In the genomic region with DNA sequence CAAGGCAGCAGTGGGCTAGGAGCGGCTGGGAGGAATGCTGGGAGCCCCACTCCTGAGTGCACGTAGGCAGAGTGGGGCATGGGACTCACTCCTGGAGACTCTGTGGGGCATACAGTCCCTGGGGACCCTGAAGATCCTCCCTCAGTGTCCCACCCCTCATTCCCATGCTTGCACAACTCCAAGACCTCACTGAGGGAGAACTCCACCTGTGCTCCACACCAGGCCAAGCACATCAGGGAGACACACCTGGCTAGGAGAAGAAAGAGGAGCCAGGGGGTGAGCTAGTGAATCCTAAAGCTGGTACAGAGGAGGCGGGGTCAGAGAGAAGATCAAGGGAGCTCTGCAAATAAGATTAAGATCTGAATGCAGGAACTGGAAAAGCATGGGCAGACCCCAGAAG, we compare ENCODE assay signal across 8 mouse cellular contexts.
DNase-seq lines count a peak whose midpoint lies in the region; ATAC-seq and TF ChIP-seq lines count a peak whose summit lies in the region.
"Not testable (repeated sequence)": the region's sequence is repeated elsewhere in the genome, so short reads cannot be mapped to it uniquely, and the experiment has no call there.

No protein-coding gene starts in this region.

- not testable (repeated sequence) for TF ChIP-seq CTCF in heart, adult 2 months (IDR thresholded peaks at IDR 0.05); kidney, adult 2 months (conservative IDR thresholded peaks at IDR 0.05; ENCODE audit: insufficient read depth, insufficient read length, low read depth, low read length)

- not testable (repeated sequence) for H3K4me2 ChIP-seq in forebrain, embryonic 11.5 days (ENCODE audit: low read depth, low read length, severe bottlenecking)

- H3K36me3 ChIP-seq in forebrain, embryonic 11.5 days (ENCODE audit: control insufficient read depth, insufficient read depth, low read length); heart, adult 2 months (ENCODE audit: control insufficient read depth, insufficient read depth, low read length); kidney, adult 2 months (ENCODE audit: control insufficient read depth, insufficient read depth, low read length): not testable (repeated sequence)

- not testable (repeated sequence) for H3K4me3 ChIP-seq in forebrain, embryonic 11.5 days (ENCODE audit: low read depth, low read length); heart, adult 2 months; kidney, adult 2 months (ENCODE audit: insufficient read depth, low read depth, low read length)

- not testable (repeated sequence) for H3K9me3 ChIP-seq in forebrain, embryonic 11.5 days (ENCODE audit: control insufficient read depth, low read length)

- peak; percentile 41 to 46 for DNase-seq in adrenal gland, adult 18-20 months (ENCODE audit: low spot score in 2 of 2)
- peak; percentile 5 for DNase-seq in forebrain, embryonic 11.5 days (ENCODE audit: low spot score)
- DNase-seq in heart, adult 2 months = peak; percentile 45 to 65
- peak; percentile 37 for DNase-seq in kidney, adult 2 months
- peak; percentile 27 to 35 for DNase-seq in left cerebral cortex, postnatal 25 days (ENCODE audit: low spot score in 2 of 2)
- peak; percentile 46 for DNase-seq in ovary, adult 18-20 months (ENCODE audit: low spot score)
- peak; percentile 48 for DNase-seq in testis, postnatal 10 days (ENCODE audit: low spot score)
- peak; percentile 71 for DNase-seq in urinary bladder, adult 2 months (ENCODE audit: low spot score)

- TF ChIP-seq EP300 in heart, adult 2 months (IDR thresholded peaks at IDR 0.05; ENCODE audit: insufficient read depth, low read depth, low read length) = not testable (repeated sequence)

- not testable (repeated sequence) for H3K4me1 ChIP-seq in forebrain, embryonic 11.5 days (replicated peaks; ENCODE audit: control insufficient read depth, insufficient read depth, low read length); heart, adult 2 months (ENCODE audit: control insufficient read depth, insufficient read depth, low read length); kidney, adult 2 months (ENCODE audit: control insufficient read depth, insufficient read depth, low read length)

- TF ChIP-seq POLR2A in heart, adult 2 months (IDR thresholded peaks at IDR 0.05; ENCODE audit: insufficient read depth, low read depth, low read length); kidney, adult 2 months (IDR thresholded peaks at IDR 0.05; ENCODE audit: low read depth, low read length): not testable (repeated sequence)

- H3K27ac ChIP-seq in forebrain, embryonic 11.5 days (ENCODE audit: low read depth, low read length); heart, adult 2 months; kidney, adult 2 months (ENCODE audit: insufficient read depth, low read depth, low read length): not testable (repeated sequence)

- not testable (repeated sequence) for H3K9ac ChIP-seq in forebrain, embryonic 11.5 days (ENCODE audit: low read length); heart, adult 2 months (ENCODE audit: low read depth, low read length)

- H3K27me3 ChIP-seq in forebrain, embryonic 11.5 days (ENCODE audit: control insufficient read depth, insufficient read depth, low read length); heart, adult 2 months (ENCODE audit: control insufficient read depth, insufficient read depth, low read length); kidney, adult 2 months (replicated peaks; ENCODE audit: control insufficient read depth, insufficient read depth, low read length): not testable (repeated sequence)

- not testable (repeated sequence) for ATAC-seq in forebrain, embryonic 11.5 days (replicated peaks; ENCODE audit: low FRiP score)

- intact Hi-C loops in heart, adult 2 months (cut with DNase I); left cerebral cortex, postnatal 25 days (cut with DNase I): not testable (repeated sequence)

- 93% methylated on average over 3 of the region's 3 CpGs for WGBS in forebrain, embryonic 11.5 days
- 91% methylated on average over 3 of the region's 3 CpGs for WGBS in heart, adult 2 months
- 88% methylated on average over 3 of the region's 3 CpGs for WGBS in kidney, adult 2 months

- H3K79me2 ChIP-seq in heart, adult 2 months (replicated peaks; ENCODE audit: control insufficient read depth, insufficient read depth, low read length) = not testable (repeated sequence)

Comparison
In these comparisons a context has a peak if more than half of its experiments do, and no peak if none do; other contexts are left out.
1. DNase-seq: peak in every context shown above with its lines; median percentile 71 in urinary bladder, adult 2 months; 55 in heart, adult 2 months; 48 in testis, postnatal 10 days; 46 in ovary, adult 18-20 months; 44 in adrenal gland, adult 18-20 months; 37 in kidney, adult 2 months; 31 in left cerebral cortex, postnatal 25 days; 5 in forebrain, embryonic 11.5 days.